Mouse (Mus musculus) limb, embryonic 15.5 days (tissue): ENCODE measurements at regions not wholly inside any gene's neighbourhood (a gene's known extent, or its start where the extent isn't known, plus 50 kb on each side); places are given as distances from the start of the nearest gene placed in this dataset.

Experiments
- ATAC-seq: fragments of 200-750 bp; cut with Nextera tagmentation; 2 replicates; pipeline ENCODE4 v1.8.0; 2017; ENCODE audit warnings: low read depth, moderate TSS enrichment; ENCODE audit not compliant: insufficient number of reproducible peaks, low FRiP score, low TSS enrichment
- H3K27ac ChIP-seq: fragments of 300-500 bp; sonication (generic); 2 replicates; pipeline ENCODE4 v1.5.1; 2015; ENCODE audit warnings: moderate library complexity, mild to moderate bottlenecking, inconsistent platforms
- H3K27me3 ChIP-seq: fragments of 300-500 bp; sonication (generic); 2 replicates; pipeline ENCODE4 v1.6.1; 2015; ENCODE audit warnings: inconsistent platforms
- H3K36me3 ChIP-seq: fragments of 300-500 bp; sonication (generic); 2 replicates; pipeline ENCODE4 v1.6.1; 2015; ENCODE audit warnings: inconsistent platforms
- H3K4me1 ChIP-seq: fragments of 300-500 bp; sonication (generic); 2 replicates; pipeline ENCODE4 v1.6.1; 2015; ENCODE audit warnings: inconsistent platforms
- H3K4me2 ChIP-seq: fragments of 300-500 bp; sonication (generic); 2 replicates; pipeline ENCODE4 v1.6.1; 2015; ENCODE audit warnings: mild to moderate bottlenecking, inconsistent platforms
- H3K4me3 ChIP-seq: fragments of 300-500 bp; sonication (generic); 2 replicates; pipeline ENCODE4 v1.5.1; 2015; ENCODE audit warnings: mild to moderate bottlenecking, inconsistent platforms
- H3K9ac ChIP-seq: fragments of 300-500 bp; sonication (generic); 2 replicates; pipeline ENCODE4 v1.6.1; 2015; ENCODE audit warnings: inconsistent platforms
- H3K9me3 ChIP-seq: fragments of 300-500 bp; sonication (generic); 2 replicates; pipeline ENCODE4 v1.6.1; 2016; ENCODE audit warnings: inconsistent platforms
- WGBS: fragments of 180-500 bp; shearing (Covaris S2); methylation state at CpG from one replicate; pipeline ENCODE4 v1.1.7; 2015; 5-methylcytosine and 5-hydroxymethylcytosine counted together

GRCm38 (mm10) chr2:166216512-166216865 lies 61.0 kb upstream of the Sulf2 start:
- H3K27ac ChIP-seq: no peak overlapping the region
- no peak overlapping the region for H3K4me2 ChIP-seq
- H3K27me3 ChIP-seq: no peaks in the 10 kb centered on the region
- 0 out of 2 replicates have a peak, but pooled peaks cover 3% of the 10 kb centered on the region for H3K4me1 ChIP-seq
- 75% methylated on average over 11 of the region's 11 CpGs for WGBS
- H3K4me3 ChIP-seq: no peak overlapping the region
- H3K36me3 ChIP-seq: no peaks in the 10 kb centered on the region
- H3K9me3 ChIP-seq: no peaks in the 10 kb centered on the region
- ATAC-seq: no peak
- H3K9ac ChIP-seq: no peak overlapping the region

- H3K9ac ChIP-seq: no peak overlapping the region
- H3K4me3 ChIP-seq: no peak overlapping the region
- H3K36me3 ChIP-seq: no peaks in the 10 kb centered on the region
- no peak overlapping the region for H3K27ac ChIP-seq
- no peaks in the 10 kb centered on the region for H3K9me3 ChIP-seq
- 0 out of 2 replicates have a peak, but pooled peaks cover 3% of the 10 kb centered on the region for H3K4me1 ChIP-seq
- 70% methylated on average over 18 of the region's 18 CpGs for WGBS
- H3K27me3 ChIP-seq: no peaks in the 10 kb centered on the region
- ATAC-seq: no peak
- no peak overlapping the region for H3K4me2 ChIP-seq
Measured at GRCm38 (mm10) chr2:166215610-166216511, 60.4 kb upstream of the Sulf2 start.

GRCm38 (mm10) chr2:166215191-166215590 lies 59.7 kb upstream of the Sulf2 start:
- no peak overlapping the region for H3K27ac ChIP-seq
- ATAC-seq: no peak
- 65% methylated on average over 7 of the region's 7 CpGs for WGBS

GRCm38 (mm10) chr2:166207145-166207508 lies 51.7 kb upstream of the Sulf2 start:
- Histone ChIP-seq H3K4me3 (no peak overlapping the region), H3K27me3 (no peaks in the 10 kb centered on the region), H3K4me1 (peaks cover 26% of the 10 kb centered on the region), H3K27ac (0 out of 2 replicates have a peak overlapping the region, but pooled peaks have one; percentile 4), H3K4me2 (no peak overlapping the region), H3K9ac (no peak overlapping the region), H3K36me3 (no peaks in the 10 kb centered on the region), H3K9me3 (no peaks in the 10 kb centered on the region)
- 80% methylated on average over 3 of the region's 3 CpGs for WGBS
- no peak for ATAC-seq

More at GRCm38 (mm10) chr2:166215191-166215590, 59.7 kb upstream of the Sulf2 start:
- Histone ChIP-seq H3K27me3 (no peaks in the 10 kb centered on the region), H3K36me3 (no peaks in the 10 kb centered on the region), H3K4me1 (0 out of 2 replicates have a peak, but pooled peaks cover 3% of the 10 kb centered on the region), H3K9ac (no peak overlapping the region), H3K4me3 (no peak overlapping the region), H3K9me3 (no peaks in the 10 kb centered on the region), H3K4me2 (no peak overlapping the region)

- 16% methylated on average over 5 of the region's 5 CpGs for WGBS
Measured at GRCm38 (mm10) chr2:166206396-166207144, 51.1 kb upstream of the Sulf2 start.

More at GRCm38 (mm10) chr2:166206396-166207144, 51.1 kb upstream of the Sulf2 start:
- Histone ChIP-seq H3K36me3 (no peaks in the 10 kb centered on the region), H3K27me3 (no peaks in the 10 kb centered on the region), H3K9ac (no peak overlapping the region), H3K4me3 (no peak overlapping the region), H3K27ac (0 out of 2 replicates have a peak overlapping the region, but pooled peaks have one; percentile 4), H3K4me2 (no peak overlapping the region), H3K9me3 (no peaks in the 10 kb centered on the region), H3K4me1 (peaks cover 26% of the 10 kb centered on the region)
- ATAC-seq: no peak
